Mouse (Mus musculus) right cerebral cortex, postnatal 10 days (tissue): ENCODE results near the gene Pde9a.
A peak's percentile ranks its signal among the peaks of the same experiment; 100 is the strongest.

Experiments
- DNase-seq, 2 experiments: peaks; one replicate each; pipeline ENCODE4 v3.0.0; 2021; ENCODE audit warnings: low spot score in 2 of 2

Pde9a gene

DNA sequence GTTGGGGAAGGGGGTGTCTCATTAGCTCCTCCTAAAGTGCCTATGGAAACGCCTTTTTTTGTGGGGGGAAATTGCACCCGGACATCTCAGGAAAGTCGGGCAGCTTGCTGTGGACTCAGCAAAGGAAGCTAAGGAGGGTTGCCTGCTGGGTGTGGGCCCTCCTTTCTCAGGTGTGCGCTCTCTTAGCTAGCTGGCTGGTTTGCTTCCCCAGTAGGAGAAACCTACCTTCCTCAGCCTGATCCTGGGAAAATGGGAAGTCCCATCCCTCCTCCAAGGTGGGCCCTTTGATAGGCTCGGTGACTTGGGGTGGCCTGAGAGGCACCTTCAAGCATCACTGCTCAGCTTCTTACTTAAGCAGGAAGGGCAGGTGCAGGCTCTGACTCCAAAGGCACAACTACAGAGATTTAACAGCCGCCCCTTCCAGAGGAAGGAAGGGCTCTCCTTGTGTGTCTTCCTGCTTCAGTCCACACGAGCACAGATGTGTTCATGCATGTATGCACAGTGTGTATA lies 811 bp downstream of the Pde9a start:
- DNase-seq, result no peak

DNA sequence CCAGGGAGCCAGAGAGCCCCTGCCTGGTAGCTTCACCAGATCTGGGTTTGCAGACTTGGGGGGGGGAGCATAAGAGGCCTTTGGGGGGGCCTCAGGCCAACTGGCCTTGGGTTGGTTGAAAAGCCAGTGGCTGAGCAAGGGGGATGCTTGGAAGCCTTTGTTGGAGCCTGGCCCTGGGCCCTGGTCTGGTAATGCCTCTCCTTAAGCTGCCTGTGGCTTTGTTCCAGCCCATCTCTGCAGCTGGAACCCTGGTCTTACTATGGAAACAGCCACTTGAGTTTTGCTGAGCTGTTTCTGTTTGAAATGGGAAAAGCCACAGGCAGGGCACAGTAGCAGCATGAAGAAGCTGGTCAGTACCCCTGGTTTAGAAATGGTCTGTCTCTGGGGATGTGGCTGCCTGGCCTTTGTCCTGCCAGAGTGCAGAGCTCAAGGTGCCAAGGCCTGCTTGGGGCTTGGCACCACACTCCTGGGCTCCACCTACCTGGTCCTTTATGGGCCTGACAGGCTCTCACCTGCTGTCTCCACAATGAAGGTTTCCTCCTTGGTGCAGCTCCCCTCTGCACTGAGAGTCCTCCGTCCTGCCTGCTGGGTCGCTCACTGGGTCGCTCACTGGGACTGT lies 3.5 kb downstream of the Pde9a start:
- peak in 1 of 2 experiments; percentile 65 for DNase-seq

DNA sequence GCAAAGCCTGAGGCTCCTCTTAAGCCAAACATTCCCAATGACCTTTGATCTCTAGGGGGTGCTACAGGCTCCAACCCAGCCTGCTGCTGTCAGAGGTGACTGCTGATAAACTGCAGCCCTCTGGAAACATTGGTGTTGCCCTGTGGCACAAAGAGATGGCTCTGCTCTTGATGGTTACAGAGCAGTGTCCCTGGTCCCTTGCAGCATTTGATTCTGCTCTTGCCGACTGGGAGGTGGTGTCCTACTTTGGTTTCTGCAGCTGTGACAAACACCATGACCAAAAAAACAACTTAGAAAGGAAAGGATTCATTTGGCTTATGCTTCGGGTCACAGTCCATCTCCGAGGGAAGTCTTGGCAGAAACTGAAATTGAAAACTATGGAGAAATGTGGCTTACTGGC lies 5.5 kb downstream of the Pde9a start:
- no peak for DNase-seq

DNA sequence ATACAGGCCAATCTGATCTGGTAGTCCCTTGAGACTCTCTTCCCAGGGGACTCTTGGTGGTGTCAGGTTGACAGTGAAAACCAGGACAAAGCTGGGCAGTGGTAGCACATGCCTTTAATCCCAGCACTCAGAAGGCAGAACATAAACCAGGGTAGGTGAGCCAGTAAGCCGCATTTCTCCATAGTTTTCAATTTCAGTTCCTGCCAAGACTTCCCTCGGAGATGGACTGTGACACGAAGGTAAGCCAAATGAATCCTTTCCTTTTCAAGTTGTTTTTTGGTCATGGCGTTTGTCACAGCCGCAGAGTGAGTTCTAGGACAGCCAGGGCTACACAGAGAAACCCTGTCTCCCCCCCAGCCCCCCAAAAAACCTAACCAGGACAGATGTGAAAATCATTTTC lies 6.0 kb downstream of the Pde9a start:
- no peak for DNase-seq

- no peak for DNase-seq
These were observed 7.8 kb downstream of the Pde9a start for GRCm38 (mm10) chr17:31393811-31394210.

DNA sequence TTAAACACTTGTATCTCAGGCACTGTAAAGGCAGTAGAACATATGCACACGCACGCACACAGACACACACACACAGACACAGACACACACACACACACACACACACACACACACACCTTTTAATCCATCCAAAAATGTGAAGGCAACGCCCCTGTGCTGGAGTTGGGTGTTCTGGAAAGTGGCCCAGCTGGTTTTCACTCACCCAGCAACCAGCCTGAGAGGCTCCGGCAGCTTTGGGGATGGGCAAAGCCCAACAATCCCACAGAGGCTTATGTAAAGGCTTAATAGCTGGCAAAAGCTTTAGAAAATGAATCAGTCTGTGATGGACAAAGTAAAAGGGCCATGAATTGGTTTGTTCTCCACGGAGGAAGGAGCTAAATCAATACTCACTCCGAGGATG lies 14.3 kb downstream of the Pde9a start:
- DNase-seq, result no peak

DNA sequence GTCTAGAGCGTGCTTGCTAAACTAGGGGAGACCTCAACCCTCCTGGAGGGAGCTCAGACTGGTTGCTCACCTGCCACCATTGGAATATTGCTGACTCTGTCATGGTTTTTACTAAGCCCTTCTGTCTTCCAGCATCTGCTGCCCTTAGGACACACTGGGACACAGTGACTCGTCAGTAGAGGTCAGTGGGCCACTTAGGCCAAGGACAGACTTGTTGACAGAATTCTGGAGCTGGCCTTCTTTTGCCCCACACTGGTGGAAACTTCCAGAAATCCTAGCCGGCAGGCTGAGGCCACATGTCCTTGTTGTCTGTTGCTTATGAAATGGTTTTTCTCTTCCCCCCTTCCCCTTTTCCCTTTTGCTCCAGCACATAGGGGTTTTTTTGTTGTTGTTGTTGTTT lies 15.2 kb downstream of the Pde9a start:
- DNase-seq, result no peak

DNA sequence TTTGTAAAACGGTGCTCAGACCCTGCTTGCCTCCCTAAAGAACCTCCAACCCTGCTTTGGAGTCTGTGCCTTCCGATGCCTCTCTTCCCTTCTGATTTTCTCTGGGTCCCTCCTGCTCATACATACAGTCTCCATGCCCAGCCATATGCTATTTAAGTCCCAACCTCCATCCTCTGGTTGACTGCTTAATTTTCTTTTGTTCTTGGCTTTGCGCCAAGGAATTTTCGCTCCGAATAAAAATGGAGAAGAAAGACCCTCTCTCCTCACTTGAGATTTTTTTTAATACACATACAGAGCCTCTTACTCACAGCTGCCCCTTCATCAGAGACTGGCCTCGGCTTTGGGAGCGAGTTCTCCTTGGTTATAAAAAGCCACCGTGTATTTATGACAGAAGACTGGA lies 16.7 kb downstream of the Pde9a start:
- no peak for DNase-seq

- no peak for DNase-seq
These were observed 19.8 kb downstream of the Pde9a start for GRCm38 (mm10) chr17:31405694-31406227.

DNA sequence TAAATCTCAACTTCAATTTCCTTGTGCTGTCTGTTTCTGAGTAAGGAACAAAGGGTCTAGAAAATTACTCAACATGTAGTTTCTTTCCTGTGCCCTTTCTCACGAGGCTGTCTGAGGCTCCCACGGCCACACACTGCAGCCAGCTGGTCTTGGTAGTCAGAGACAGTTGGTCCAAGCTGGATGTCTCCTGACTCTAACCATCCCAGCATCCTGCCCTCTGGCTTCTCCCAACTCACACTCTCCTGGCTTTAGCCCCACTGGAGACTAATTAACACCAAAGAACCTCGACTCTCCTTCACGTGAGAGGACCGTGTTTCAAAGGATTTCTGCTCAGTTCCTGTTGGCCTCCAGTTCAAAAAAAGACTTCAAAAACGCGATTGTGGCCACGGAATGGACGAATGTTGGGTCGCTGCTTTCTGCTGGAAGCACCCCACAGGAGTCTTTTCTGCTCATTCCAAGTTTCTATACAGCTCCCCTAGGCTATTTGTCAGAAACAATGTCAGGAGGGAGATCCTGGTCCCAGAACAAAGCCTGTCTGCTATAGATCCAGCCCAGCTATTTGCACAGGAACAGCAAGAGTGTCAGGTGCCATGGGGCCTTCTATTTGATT lies 23.8 kb downstream of the Pde9a start:
- DNase-seq, result no peak

- peak; percentile 76 to 84 for DNase-seq
These were observed 29.2 kb downstream of the Pde9a start for GRCm38 (mm10) chr17:31415258-31415657.

GRCm38 (mm10) chr17:31418804-31419597 lies 33.0 kb downstream of the Pde9a start:
- DNase-seq, result peak; percentile 69 to 80

GRCm38 (mm10) chr17:31419598-31419950 lies 33.6 kb downstream of the Pde9a start:
- no peak for DNase-seq

GRCm38 (mm10) chr17:31419995-31420394 lies 34.0 kb downstream of the Pde9a start:
- DNase-seq, result no peak

DNA sequence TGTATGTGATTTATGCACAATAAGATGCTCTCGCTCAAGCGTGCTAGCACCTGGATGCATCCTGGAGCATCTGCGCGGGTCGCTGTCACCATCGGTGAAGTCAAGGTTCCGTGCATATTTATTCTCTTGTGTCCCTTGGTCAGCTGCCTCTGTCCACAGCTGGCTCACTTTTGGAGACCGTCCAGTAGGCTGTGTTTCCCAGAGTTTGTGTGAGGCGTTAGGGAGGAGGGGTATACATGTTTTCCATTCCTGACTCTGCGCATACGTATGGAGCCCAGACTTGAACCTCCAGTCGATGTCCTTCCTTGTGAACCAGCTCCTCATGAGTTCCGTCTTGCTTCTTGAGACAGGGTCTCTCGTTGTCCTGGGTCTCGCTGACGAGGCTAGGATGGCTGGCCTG lies 34.6 kb downstream of the Pde9a start:
- DNase-seq, result no peak

DNA sequence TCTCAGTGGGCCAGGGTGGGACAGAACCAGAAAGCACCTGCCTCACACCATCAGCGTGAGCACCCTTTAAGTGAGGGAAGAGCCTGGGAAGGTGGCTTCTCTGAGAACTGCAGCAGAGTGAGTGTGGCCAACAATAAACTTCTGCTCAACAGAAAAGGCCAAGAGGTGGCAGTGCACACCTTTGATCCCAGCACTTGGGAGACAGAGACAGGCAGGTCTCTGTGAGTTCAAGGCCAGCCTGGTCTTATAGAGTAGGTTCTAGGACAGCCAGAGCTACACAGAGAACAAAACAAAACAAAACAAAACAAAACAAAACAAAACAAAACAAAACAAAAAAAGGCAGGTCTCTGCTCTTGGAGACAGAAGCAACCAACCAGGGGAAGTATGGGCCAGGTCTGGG lies 36.4 kb downstream of the Pde9a start:
- DNase-seq, result no peak

DNA sequence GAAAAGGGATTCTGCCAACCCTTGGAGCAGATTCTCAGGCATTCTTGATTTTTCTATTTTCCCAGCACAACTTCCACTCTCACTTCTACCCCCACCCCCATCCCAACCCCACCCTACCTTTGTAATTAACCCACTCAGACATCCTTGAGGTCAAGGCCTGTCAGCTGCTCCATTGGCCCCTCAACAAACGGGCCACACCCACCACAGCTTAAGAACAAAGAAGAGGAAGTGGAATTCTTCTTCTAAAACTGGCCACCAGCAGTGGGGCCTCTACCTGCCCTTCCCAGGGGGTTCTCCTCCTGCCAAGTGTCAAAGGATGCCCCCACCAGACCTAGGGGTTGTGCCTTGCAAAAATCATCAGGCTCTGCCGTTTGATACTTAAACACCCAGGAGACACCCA lies 37.0 kb downstream of the Pde9a start:
- no peak for DNase-seq

- no peak for DNase-seq
These were observed 38.3 kb downstream of the Pde9a start for GRCm38 (mm10) chr17:31424358-31424757.

- DNase-seq, result no peak
These were observed 38.8 kb downstream of the Pde9a start for GRCm38 (mm10) chr17:31424798-31425197.

DNA sequence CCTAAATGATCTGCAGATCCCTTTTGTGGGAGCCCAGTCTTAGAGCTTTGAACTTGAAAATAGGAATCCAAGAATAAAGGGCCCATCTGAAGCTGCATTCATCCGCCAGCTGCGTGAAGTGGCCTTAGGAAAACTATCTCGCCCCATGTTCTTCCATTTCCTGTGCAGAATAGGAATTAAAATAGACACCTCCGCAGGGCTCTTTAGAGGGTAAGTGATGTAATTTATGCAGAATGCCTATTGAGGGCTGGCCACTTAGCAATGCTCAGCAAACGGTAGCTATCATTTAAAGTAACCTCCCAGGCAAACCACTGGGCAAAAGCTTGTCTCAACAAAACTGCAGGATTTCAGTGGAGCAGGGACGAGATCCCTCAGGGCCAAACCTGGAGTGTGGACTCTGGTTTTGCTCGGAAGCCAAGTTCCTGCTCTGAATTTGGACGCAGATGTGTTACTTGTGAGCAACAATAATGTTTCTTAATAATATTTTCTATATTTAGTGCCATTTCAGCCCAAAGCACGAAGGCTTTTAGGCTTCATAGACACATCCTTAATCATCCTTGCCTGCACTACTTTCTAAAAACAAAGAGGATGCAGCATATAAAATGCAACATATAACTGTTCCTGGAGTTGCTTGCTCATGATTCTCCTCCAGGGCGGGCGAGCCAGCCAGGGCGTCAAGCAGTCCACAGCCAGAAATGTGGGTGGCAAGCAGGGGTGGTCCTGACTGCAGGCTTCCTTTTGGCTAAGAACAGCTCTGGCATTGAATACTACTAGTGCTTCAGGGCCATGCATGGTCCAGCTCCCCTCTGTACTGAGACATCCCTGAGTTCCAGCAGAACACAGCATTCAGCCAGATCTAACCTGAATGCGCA lies 40.1 kb downstream of the Pde9a start:
- DNase-seq, result no peak

DNA sequence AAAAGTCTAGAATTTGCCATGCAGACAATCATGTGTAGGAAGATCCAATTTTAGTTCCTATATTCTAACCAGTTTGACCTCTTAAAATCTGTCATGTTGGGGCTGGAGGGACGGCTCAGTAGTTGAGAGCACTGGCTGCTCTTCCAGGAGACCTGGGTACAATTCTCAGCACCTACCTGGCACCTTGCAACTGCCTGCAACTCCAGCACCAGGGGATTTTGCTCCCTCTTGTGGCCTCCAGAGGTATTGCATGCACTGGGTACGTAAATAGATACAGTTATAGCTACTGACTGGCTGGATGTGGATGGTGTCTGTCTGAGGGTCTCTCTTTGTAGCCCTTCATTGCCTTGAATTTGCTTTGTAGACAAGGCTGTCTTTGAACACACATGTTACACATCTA lies 43.4 kb downstream of the Pde9a start:
- DNase-seq, result no peak

DNA sequence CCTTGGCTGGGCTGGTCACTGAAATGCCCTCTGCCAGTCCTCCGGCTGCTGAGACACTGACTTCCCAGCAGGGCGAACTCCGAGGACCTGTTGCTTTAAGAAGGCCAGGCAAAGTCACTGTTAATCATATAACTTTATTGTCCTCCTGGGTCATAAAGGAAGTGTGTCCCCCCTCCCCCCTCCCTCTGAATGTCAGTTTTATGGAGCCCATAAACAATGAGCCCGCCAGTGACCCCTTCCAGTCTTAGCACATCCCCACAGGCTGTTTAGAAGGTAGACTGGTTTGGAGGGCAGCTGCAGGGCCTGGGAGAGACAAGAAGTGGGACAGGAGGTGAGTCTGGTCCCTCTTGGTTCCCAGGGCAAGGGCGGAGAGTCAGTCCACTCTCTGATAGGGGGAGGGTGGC lies 46.9 kb downstream of the Pde9a start:
- no peak for DNase-seq
